Mouse (Mus musculus): ENCODE data around the gene Cxcr1.

DNA sequence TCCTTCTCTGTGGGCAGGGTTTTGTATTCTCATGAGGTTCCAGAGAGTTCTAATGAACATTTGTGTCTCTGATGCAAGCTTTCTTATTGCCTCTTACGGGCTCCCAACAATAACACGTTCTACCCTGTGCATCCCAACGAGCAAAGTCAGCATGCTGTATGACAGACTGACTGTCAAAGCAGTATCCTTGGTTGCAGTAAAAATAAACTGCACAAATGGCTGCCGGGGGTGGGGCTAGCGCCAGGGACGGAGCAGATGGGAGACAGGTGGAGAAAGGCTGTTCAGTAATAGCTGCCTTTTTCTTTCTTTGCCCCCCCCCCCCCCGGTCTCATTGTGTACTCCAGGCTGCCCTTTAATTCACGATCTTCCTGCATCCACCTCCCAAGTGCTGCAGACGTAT lies 13.5 kb upstream of the Cxcr1 start:
- TF ChIP-seq CTCF (IDR thresholded peaks at IDR 0.05; ENCODE audit: low read depth, low read length) (no peak), GATA1 (IDR thresholded peaks at IDR 0.05; ENCODE audit: borderline replicate concordance, low read length) (no peak), TAL1 (conservative IDR thresholded peaks at IDR 0.05; ENCODE audit: low read depth, low read length) (no peak), POLR2AphosphoS5 (IDR thresholded peaks at IDR 0.05; ENCODE audit: insufficient replicate concordance, low read depth, low read length) (no peak), GATA2 (IDR thresholded peaks at IDR 0.05; ENCODE audit: borderline replicate concordance, low read depth, low read length) (no peak)

Measured in G1E (cell line).